Mouse (Mus musculus) liver, adult 2 months (tissue): Measurements from ENCODE around the gene Ncam1. TPM values are rescaled to one million over a fixed set of nuclear protein-coding genes. Genes with fewer than 3 reads are reported as not detected.

Source experiments
- DNase-seq: peaks from one replicate; pipeline ENCODE4 v3.0.0-alpha.2; 2011; ENCODE audit warnings: low read depth, low spot score; ENCODE audit errors: extremely low read depth
- H3K27ac ChIP-seq: fragments of 200-500 bp; replicated peaks from 2 replicates; pipeline ENCODE4 v1.5.1; 2012; ENCODE audit warnings: low read depth, mild to moderate bottlenecking, control low read depth, inconsistent platforms, low read length; ENCODE audit not compliant: insufficient read depth
- H3K27me3 ChIP-seq: fragments of 200-500 bp; 2 replicates; pipeline ENCODE4 v1.6.1; 2012; ENCODE audit warnings: mild to moderate bottlenecking, moderate library complexity, low read length, inconsistent platforms; ENCODE audit not compliant: control insufficient read depth, insufficient read depth
- H3K36me3 ChIP-seq: fragments of 200-500 bp; 2 replicates; pipeline ENCODE4 v1.6.1; 2012; ENCODE audit warnings: low read length, inconsistent platforms; ENCODE audit not compliant: control insufficient read depth, insufficient read depth
- H3K4me1 ChIP-seq: fragments of 200-500 bp; 2 replicates; pipeline ENCODE4 v1.6.1; 2011; ENCODE audit warnings: low read length; ENCODE audit not compliant: control insufficient read depth, insufficient read depth
- H3K4me3 ChIP-seq: fragments of 200-500 bp; 2 replicates; pipeline ENCODE4 v1.5.1; 2011; ENCODE audit warnings: low read depth, mild to moderate bottlenecking, control low read depth, low read length, moderate library complexity; ENCODE audit not compliant: insufficient read depth
- H3K79me2 ChIP-seq: fragments of 200-500 bp; 2 replicates; pipeline ENCODE4 v1.6.1; 2012; ENCODE audit warnings: inconsistent platforms, mild to moderate bottlenecking, low read length, moderate library complexity; ENCODE audit not compliant: control insufficient read depth, insufficient read depth
- H3K9ac ChIP-seq: fragments of 200-500 bp; 2 replicates; pipeline ENCODE4 v1.6.1; 2012; ENCODE audit warnings: low read depth, mild to moderate bottlenecking, control low read depth, inconsistent platforms, low read length
- CTCF ChIP-seq: fragments of 200-500 bp; IDR thresholded peaks from 2 replicates; pipeline ENCODE4 v1.5.1; 2011; ENCODE audit warnings: low read depth, low read length, control low read depth
- POLR2A ChIP-seq: fragments of 200-500 bp; IDR thresholded peaks from 2 replicates; pipeline ENCODE4 v1.6.1; 2011; ENCODE audit warnings: low read length, control low read depth; ENCODE audit not compliant: insufficient read depth; ENCODE audit errors: extremely low read depth
- WGBS: fragments of 180-500 bp; shearing (Covaris S2); methylation state at CpG from one replicate; pipeline ENCODE4 v1.1.7; 2018; 5-methylcytosine and 5-hydroxymethylcytosine counted together
- polyA plus RNA-seq: library from polyadenylated mRNA; depleted of rRNA; stranded (reverse); fragments of >200 nt; gene quantifications from 2 replicates; pipeline ENCODE4 v1.2.3, GENCODE M21; 2012; rRNA removed
- total RNA-seq: library from RNA; depleted of rRNA; stranded (reverse); fragments of >200 nt; gene quantifications from 2 replicates; pipeline ENCODE4 v1.2.3, GENCODE M21; 2014; rRNA removed

Ncam1 gene
- total RNA-seq (0.18 and 0.60 TPM in 2 replicates), polyA plus RNA-seq (0.07 TPM in 2 replicates)

- DNase-seq, result no peak
- 2% methylated on average over 23 of the region's 23 CpGs for WGBS
- no peak within 1 kb of the TSS for H3K9ac ChIP-seq
Measured at GRCm38 (mm10) chr9:49798806-49799205, at the start of gene Ncam1. Ncam1 (minus strand) TSS chr9:49798925.

GRCm38 (mm10) chr9:49834013-49834412 is 35.3 kb upstream of the Ncam1 start:
- H3K4me1 ChIP-seq, result no peaks in the 10 kb centered on the region
- no peak overlapping the region for H3K4me3 ChIP-seq
- H3K27me3 ChIP-seq, result no peaks in the 10 kb centered on the region
- no peak for TF ChIP-seq CTCF
- TF ChIP-seq POLR2A, result no peak
- H3K9ac ChIP-seq, result no peak overlapping the region
- H3K79me2 ChIP-seq, result no peaks in the 10 kb centered on the region
- WGBS, result 93% methylated on average over 1 of the region's 1 CpGs
- DNase-seq, result no peak
- no peaks in the 10 kb centered on the region for H3K36me3 ChIP-seq
- H3K27ac ChIP-seq, result no peak overlapping the region

More at GRCm38 (mm10) chr9:49798806-49799205, at the start of gene Ncam1:
- Histone ChIP-seq H3K36me3 (no peaks in the 10 kb centered on the region), H3K27ac (no peak within 1 kb of the TSS), H3K27me3 (peaks cover 19% of the 10 kb centered on the region), H3K4me3 (peak within 1 kb of the TSS; percentile 45; the same call in 1 of the 2 replicates), H3K79me2 (no peaks in the 10 kb centered on the region), H3K4me1 (no peaks in the 10 kb centered on the region)
- TF ChIP-seq CTCF, result no peak
- no peak for TF ChIP-seq POLR2A

- no peak for TF ChIP-seq CTCF
- no peak for TF ChIP-seq POLR2A
- H3K79me2 ChIP-seq, result no peaks in the 10 kb centered on the region
- H3K27me3 ChIP-seq, result peaks cover 4% of the 10 kb centered on the region; the same call in 1 of the 2 replicates
- H3K4me3 ChIP-seq, result no peak overlapping the region
- no peak overlapping the region for H3K27ac ChIP-seq
- no peak for DNase-seq
- H3K36me3 ChIP-seq, result no peaks in the 10 kb centered on the region
- no peak overlapping the region for H3K9ac ChIP-seq
- H3K4me1 ChIP-seq, result no peaks in the 10 kb centered on the region
- WGBS, result 79% methylated on average over 8 of the region's 8 CpGs
Measured at GRCm38 (mm10) chr9:49827671-49828070, 28.9 kb upstream of the Ncam1 start.

- Histone ChIP-seq H3K27ac (no peak overlapping the region), H3K27me3 (peaks cover 6% of the 10 kb centered on the region; the same call in 1 of the 2 replicates), H3K79me2 (no peaks in the 10 kb centered on the region), H3K4me1 (no peaks in the 10 kb centered on the region; the same call in 1 of the 2 replicates), H3K36me3 (no peaks in the 10 kb centered on the region), H3K9ac (no peak overlapping the region), H3K4me3 (no peak overlapping the region)
- 78% methylated on average over 10 of the region's 10 CpGs for WGBS
- no peak for TF ChIP-seq CTCF
- no peak for DNase-seq
Measured at GRCm38 (mm10) chr9:49816115-49816650, 17.5 kb upstream of the Ncam1 start.

GRCm38 (mm10) chr9:49814442-49814841 is 15.7 kb upstream of the Ncam1 start:
- DNase-seq, result peak; percentile 74
- no peaks in the 10 kb centered on the region; the same call in 1 of the 2 replicates for H3K4me1 ChIP-seq
- no peaks in the 10 kb centered on the region for H3K79me2 ChIP-seq
- no peak overlapping the region for H3K27ac ChIP-seq
- H3K27me3 ChIP-seq, result peaks cover 6% of the 10 kb centered on the region; the same call in 1 of the 2 replicates
- H3K36me3 ChIP-seq, result no peaks in the 10 kb centered on the region
- no peak overlapping the region for H3K9ac ChIP-seq
- WGBS, result 27% methylated on average over 2 of the region's 2 CpGs
- no peak overlapping the region for H3K4me3 ChIP-seq
- TF ChIP-seq CTCF, result no peak
- no peak for TF ChIP-seq POLR2A

- no peak for TF ChIP-seq POLR2A
- TF ChIP-seq CTCF, result no peak
- H3K27me3 ChIP-seq, result peaks cover 7% of the 10 kb centered on the region; the same call in 1 of the 2 replicates
- no peaks in the 10 kb centered on the region for H3K4me1 ChIP-seq
- no peaks in the 10 kb centered on the region for H3K36me3 ChIP-seq
- no peak overlapping the region for H3K4me3 ChIP-seq
- WGBS, result 50% methylated on average over 3 of the region's 3 CpGs
- no peaks in the 10 kb centered on the region for H3K79me2 ChIP-seq
- H3K27ac ChIP-seq, result no peak overlapping the region
- DNase-seq, result no peak
- no peak overlapping the region for H3K9ac ChIP-seq
Measured at GRCm38 (mm10) chr9:49803222-49803621, 4.5 kb upstream of the Ncam1 start.
